Mouse (Mus musculus) intestine, embryonic 14.5 days (tissue): ENCODE measurements around the gene Sik1. TPM values are rescaled to one million over a fixed set of nuclear protein-coding genes. Genes with fewer than 3 reads are reported as not detected.

ENCODE experiments used
- ATAC-seq: fragments of 200-750 bp; cut with Nextera tagmentation; replicated peaks from 2 replicates; pipeline ENCODE4 v1.8.0; 2017; ENCODE audit warnings: low read depth, moderate number of reproducible peaks, moderate TSS enrichment, moderate library complexity; ENCODE audit not compliant: low FRiP score, low TSS enrichment
- DNase-seq: peaks from one replicate; pipeline ENCODE4 v3.0.0-alpha.2; 2018; ENCODE audit warnings: low spot score
- H3K27ac ChIP-seq: fragments of 300-500 bp; sonication (generic); 2 replicates; pipeline ENCODE4 v1.5.1; 2014; ENCODE audit warnings: low read depth, mild to moderate bottlenecking, control low read depth
- H3K27me3 ChIP-seq: fragments of 300-500 bp; sonication (generic); replicated peaks from 2 replicates; pipeline ENCODE4 v1.6.1; 2014; ENCODE audit warnings: low read length, control low read depth; ENCODE audit not compliant: control insufficient read depth, insufficient read depth
- H3K36me3 ChIP-seq: fragments of 300-500 bp; sonication (generic); 2 replicates; pipeline ENCODE4 v1.6.1; 2014; ENCODE audit warnings: low read length, control low read depth; ENCODE audit not compliant: control insufficient read depth, insufficient read depth
- H3K4me1 ChIP-seq: fragments of 300-500 bp; sonication (generic); replicated peaks from 2 replicates; pipeline ENCODE4 v1.6.1; 2014; ENCODE audit warnings: low read length, control low read depth, mixed read lengths; ENCODE audit not compliant: control insufficient read depth, insufficient read depth
- H3K4me2 ChIP-seq: fragments of 300-500 bp; sonication (generic); 2 replicates; pipeline ENCODE4 v1.6.1; 2014; ENCODE audit warnings: low read length
- H3K4me3 ChIP-seq: fragments of 300-500 bp; sonication (generic); 2 replicates; pipeline ENCODE4 v1.5.1; 2014; ENCODE audit warnings: low read depth, low read length, control low read depth, mixed read lengths
- H3K9ac ChIP-seq: fragments of 300-500 bp; sonication (generic); 2 replicates; pipeline ENCODE4 v1.6.1; 2014; ENCODE audit warnings: mild to moderate bottlenecking, low read length
- H3K9me3 ChIP-seq: fragments of 300-500 bp; sonication (generic); 2 replicates; pipeline ENCODE4 v1.6.1; 2016; ENCODE audit warnings: low read length, control low read depth; ENCODE audit not compliant: control insufficient read depth
- WGBS: fragments of 180-500 bp; shearing (Covaris S2); extraction: QIAGEN DNeasy Blood & Tissue Kit; methylation state at CpG from one replicate; pipeline ENCODE4 v1.1.7; 2014; 5-methylcytosine and 5-hydroxymethylcytosine counted together
- polyA plus RNA-seq: library from polyadenylated mRNA; unstranded; fragments of >200 nt; fragmentation: Nextera tagmentation; extraction: Ambion mirVana; gene quantifications from 2 replicates; pipeline ENCODE4 v1.2.1, GENCODE M21; 2014

The Sik1 gene
- polyA plus RNA-seq = 9.2 and 11.9 TPM in 2 replicates

DNA sequence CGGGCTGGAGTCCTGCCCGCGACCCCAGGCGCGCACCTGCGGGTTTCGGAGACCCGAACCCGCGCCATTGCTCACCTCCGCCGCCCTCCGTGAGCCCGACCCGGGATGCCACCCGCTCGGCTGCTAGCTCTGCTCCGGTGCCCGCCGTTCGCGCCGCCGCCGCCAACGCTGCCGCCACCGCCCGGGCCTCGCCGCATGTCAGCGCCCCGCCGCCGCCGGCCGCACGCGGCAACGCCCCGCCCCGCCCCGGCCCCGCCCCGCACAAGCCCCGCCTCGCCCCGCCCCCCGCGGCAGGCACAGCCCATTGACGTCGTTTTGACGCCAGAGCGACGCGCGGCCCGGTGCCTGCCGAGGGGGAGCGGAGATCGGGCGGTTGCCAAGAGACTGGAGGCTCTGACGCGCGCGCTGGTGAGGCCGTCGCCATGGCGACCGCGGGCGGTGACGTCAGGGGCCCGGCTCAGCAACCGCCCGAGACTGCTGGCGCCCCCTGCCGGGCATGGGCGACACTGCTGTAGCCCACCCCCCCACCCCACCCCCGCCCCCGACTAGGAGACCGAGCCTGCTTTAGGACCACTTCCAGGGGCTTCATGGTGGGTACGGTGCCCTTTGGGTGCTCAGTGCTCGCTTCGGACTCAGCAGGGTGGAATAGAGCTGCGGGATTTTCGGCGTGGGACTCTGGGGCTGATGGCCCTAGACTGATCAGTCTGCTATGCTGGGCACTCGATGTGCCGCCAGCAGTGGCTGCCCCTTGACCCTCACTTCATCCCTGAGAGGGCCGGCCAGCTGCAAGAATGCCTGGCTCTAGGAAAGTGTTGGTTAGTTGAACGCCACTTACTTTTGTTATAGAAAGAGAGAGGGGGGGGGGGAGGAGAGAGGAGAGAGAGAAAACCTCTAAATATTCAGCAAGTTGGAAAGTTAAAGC, at the start of gene Sik1:
Gene Sik1 (minus strand): TSS at position 208 of the 922 bp plus-strand sequence.
- ATAC-seq = peak; percentile 89
- Histone ChIP-seq H3K9ac (peak within 1 kb of the TSS; percentile 93), H3K4me1 (peaks cover 37% of the 10 kb centered on the region), H3K9me3 (no peaks in the 10 kb centered on the region), H3K27me3 (no peaks in the 10 kb centered on the region), H3K27ac (peak within 1 kb of the TSS; percentile 90), H3K4me2 (peak within 1 kb of the TSS; percentile 89), H3K4me3 (peak within 1 kb of the TSS; percentile 87), H3K36me3 (peaks cover 4% of the 10 kb centered on the region)
- peak; percentile 98 for DNase-seq
- WGBS = under 1% methylated on average over 84 of the region's 92 CpGs

DNA sequence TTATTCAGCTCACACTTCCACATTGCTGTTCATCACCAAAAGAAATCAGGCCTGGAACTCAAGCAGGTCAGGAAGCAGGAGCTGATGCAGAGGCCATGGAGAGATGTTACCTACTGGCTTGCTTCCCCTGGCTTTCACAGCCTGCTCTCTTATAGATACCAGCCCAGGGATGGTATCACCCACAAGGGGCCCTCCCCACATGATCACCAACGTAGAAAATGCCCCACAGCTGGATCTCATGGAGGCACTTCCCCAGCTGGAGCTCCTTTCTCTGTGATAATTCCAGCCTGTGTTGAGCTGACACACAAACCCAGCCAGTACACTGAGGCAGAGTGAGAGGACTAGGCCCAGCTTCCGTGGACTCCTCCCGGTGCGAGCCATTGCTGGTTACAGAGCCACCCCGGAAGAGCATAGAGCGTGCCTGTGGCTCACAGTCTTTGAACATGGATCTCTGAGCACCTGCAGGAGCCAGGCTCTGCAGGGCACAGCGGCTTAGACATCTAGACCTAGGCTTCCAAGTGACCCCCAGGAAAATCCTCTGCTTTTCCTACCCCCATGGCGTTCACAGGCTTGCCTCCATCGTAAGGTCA, 49.7 kb upstream of the Sik1 start:
- WGBS = 87% methylated on average over 9 of the region's 9 CpGs

DNA sequence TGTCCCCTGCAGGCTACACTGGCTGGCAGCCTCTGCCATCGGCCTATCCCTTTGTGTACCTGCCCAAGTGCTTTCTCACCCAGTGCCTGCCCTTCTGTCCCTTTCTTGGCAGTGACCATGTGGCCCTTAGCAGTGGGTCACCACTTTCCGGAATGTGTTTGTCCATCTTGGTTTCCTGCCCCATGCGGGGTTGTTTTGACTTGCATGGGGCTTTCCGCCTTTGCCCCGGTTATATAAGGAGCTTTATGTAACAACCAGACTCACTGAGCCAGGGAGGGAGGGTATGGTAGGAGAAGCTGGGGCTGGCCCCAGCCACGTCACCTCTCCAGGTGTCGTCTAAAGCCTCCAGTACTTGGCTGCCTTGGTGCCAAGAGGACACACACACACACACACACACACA, 48.4 kb upstream of the Sik1 start:
- no peaks in the 10 kb centered on the region for H3K36me3 ChIP-seq
- ATAC-seq (no peak), DNase-seq (no peak)
- H3K4me2 ChIP-seq = no peak overlapping the region
- no peak overlapping the region for H3K9ac ChIP-seq
- no peak overlapping the region for H3K4me3 ChIP-seq
- 92% methylated on average over 7 of the region's 7 CpGs for WGBS
- H3K27me3 ChIP-seq = no peaks in the 10 kb centered on the region
- no peak overlapping the region for H3K27ac ChIP-seq
- 0 out of 2 replicates have a peak, but pooled peaks cover 5% of the 10 kb centered on the region for H3K4me1 ChIP-seq
- no peaks in the 10 kb centered on the region for H3K9me3 ChIP-seq

More for the DNA sequence above, 49.7 kb upstream of the Sik1 start:
- Histone ChIP-seq H3K4me2 (no peak overlapping the region), H3K9ac (no peak overlapping the region), H3K4me1 (0 out of 2 replicates have a peak, but pooled peaks cover 5% of the 10 kb centered on the region), H3K36me3 (no peaks in the 10 kb centered on the region), H3K27ac (peak overlapping the region; percentile 51; the same call in 1 of the 2 replicates), H3K4me3 (no peak overlapping the region), H3K27me3 (no peaks in the 10 kb centered on the region), H3K9me3 (no peaks in the 10 kb centered on the region)
- DNase-seq (no peak), ATAC-seq (no peak)

DNA sequence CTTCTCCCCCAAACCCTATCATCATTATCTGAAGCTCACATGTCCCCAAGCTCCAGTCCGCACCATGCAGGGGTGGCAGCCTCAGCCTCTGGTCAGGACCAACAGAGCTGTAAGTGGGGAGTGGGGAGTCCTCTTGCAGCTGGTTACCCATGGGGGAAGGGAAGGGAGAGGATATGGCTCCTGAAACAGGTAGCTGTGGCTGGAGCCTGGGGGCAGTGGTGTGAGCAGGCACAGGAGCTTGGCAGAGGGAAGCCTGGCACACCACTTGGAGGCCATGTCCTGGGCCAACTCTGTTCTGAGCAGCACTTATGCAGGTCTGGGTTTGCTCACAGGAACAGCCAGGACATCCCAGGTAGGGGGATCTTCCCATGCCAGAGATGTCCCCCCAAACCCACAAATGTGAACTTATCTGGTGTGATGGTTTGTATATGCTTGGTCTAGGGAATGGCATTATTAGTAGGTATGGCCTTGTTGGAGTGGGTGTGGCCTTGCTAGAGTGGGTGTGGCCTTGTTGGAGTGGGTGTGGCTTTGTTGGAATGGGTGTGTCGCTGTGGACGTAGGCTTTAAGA, 47.1 kb upstream of the Sik1 start:
- DNase-seq (no peak), ATAC-seq (no peak)
- H3K36me3 ChIP-seq = no peaks in the 10 kb centered on the region
- no peak overlapping the region for H3K27ac ChIP-seq
- no peak overlapping the region for H3K4me2 ChIP-seq
- 0 out of 2 replicates have a peak, but pooled peaks cover 5% of the 10 kb centered on the region for H3K4me1 ChIP-seq
- no peak overlapping the region for H3K9ac ChIP-seq
- no peak overlapping the region for H3K4me3 ChIP-seq
- no peaks in the 10 kb centered on the region for H3K27me3 ChIP-seq
- 86% methylated on average over 3 of the region's 3 CpGs for WGBS
- H3K9me3 ChIP-seq = no peaks in the 10 kb centered on the region

DNA sequence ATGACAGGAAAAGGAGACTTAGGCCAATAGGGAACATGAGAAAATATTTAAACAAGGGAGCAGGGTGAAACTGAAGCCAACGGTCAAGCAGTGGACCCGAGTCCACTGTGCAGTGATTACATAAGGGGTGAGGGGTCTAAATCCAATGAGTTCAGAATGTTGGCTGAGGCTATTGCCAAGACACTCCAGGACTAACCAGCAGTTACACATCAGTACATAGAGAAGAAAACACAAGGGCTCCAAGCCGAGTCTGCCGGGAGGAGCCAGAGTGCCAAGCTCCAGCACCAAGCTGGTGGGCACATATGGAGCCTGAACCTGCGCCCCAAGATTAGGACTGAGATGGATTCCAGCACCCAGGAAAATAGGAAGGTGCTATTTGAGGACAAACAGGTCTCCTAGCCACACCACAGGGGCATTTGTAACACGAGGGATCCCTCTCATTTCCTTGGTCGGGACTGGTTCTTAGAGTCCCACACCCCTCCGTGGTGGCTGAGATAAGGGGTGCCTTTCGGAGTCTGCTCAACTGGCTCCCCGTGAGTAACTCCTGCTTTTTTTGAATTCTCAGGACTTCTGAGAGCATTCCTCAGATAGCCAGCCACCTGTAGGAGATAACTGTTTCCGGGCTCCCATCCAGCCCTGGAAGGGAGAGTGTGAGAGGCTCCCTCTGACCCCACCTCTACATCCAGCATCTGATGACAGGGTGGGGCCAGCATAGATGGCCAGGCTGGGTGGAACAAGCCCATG, 46.0 kb upstream of the Sik1 start:
- Histone ChIP-seq H3K9me3 (no peaks in the 10 kb centered on the region), H3K4me3 (no peak overlapping the region), H3K4me1 (0 out of 2 replicates have a peak, but pooled peaks cover 5% of the 10 kb centered on the region), H3K9ac (no peak overlapping the region), H3K27ac (no peak overlapping the region), H3K27me3 (no peaks in the 10 kb centered on the region), H3K4me2 (no peak overlapping the region), H3K36me3 (no peaks in the 10 kb centered on the region)
- 47% methylated on average over 11 of the region's 11 CpGs for WGBS
- DNase-seq = no peak
- no peak for ATAC-seq

DNA sequence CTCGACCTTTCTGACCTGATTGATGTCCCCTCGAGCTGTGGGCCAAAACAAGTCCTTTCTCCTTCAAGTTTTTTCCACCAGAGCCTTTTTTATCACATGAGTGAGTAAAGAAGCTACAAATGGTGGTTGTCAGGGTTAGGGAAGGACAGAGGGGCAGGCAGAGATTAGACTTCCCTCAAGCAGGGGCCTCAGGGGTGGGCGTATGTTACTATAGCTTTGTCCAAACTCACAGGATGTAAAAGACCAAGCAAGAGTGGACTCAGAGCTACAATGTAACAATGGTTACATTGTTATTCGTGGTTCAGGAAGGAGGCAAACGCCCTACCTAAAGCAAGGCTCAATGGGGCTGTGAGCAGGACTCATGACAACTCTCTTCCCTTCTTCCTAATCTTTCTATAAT, 43.3 kb upstream of the Sik1 start:
- DNase-seq (no peak), ATAC-seq (no peak)
- no peak overlapping the region for H3K27ac ChIP-seq
- no peaks in the 10 kb centered on the region for H3K9me3 ChIP-seq
- WGBS = 74% methylated on average over 5 of the region's 5 CpGs
- no peak overlapping the region for H3K4me2 ChIP-seq
- no peak overlapping the region for H3K4me3 ChIP-seq
- no peaks in the 10 kb centered on the region for H3K36me3 ChIP-seq
- no peak overlapping the region for H3K9ac ChIP-seq
- H3K27me3 ChIP-seq = no peaks in the 10 kb centered on the region
- H3K4me1 ChIP-seq = 0 out of 2 replicates have a peak, but pooled peaks cover 5% of the 10 kb centered on the region

DNA sequence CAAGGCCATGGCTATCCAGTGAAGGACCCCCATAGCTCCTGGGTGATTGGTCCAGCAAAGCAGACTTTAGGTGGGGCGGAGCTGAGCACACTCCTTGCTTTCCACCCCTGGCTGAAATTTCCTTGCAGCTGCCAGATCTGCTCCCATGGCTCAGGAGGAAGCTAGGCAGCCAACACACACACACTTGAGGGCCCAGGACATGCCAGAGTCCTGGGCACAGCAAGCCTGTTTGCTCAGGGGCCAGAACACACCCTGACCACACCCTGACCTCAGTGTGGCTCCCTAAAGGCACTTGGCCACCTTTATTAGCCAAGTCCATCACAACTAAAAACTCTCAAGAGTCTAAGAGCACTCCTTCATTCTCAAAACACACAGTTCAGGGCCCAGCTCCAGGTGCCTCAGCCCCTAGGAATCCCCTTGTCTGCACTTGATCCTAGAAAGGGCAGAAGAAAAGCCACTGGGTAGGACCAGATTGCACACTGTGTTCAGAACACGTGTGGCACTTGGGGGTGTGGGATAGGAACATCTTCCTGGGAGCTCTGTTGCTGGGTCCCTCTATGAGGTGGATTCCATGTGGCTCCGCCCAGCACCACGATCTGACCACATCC, 41.7 kb upstream of the Sik1 start:
- H3K27me3 ChIP-seq = no peaks in the 10 kb centered on the region
- no peak overlapping the region for H3K27ac ChIP-seq
- ATAC-seq (no peak), DNase-seq (no peak)
- H3K9ac ChIP-seq = no peak overlapping the region
- peaks cover 15% of the 10 kb centered on the region for H3K4me1 ChIP-seq
- H3K36me3 ChIP-seq = no peaks in the 10 kb centered on the region
- H3K9me3 ChIP-seq = no peaks in the 10 kb centered on the region
- no peak overlapping the region for H3K4me2 ChIP-seq
- WGBS = 74% methylated on average over 4 of the region's 4 CpGs
- no peak overlapping the region for H3K4me3 ChIP-seq

DNA sequence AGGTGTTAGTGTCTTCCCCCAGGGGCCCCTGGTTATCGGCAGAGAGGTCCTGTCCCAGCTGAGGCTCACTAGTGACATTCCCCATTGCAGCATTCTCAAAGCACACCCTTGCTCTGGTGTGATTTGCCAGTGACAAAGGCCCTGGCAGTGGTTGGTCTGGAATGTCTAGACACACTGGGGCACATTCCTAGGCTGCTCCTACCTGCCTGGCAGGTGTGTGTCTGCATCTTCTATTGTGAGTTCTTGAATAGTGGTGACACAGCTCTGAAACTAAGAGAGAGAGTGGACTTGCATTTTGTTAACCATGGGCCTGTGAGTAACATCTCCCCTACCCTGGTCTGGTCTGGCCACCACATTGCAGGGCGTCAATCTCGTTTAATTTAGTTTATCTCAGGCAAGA, 41.1 kb upstream of the Sik1 start:
- no peak overlapping the region for H3K27ac ChIP-seq
- no peak overlapping the region for H3K9ac ChIP-seq
- H3K4me3 ChIP-seq = no peak overlapping the region
- no peaks in the 10 kb centered on the region for H3K27me3 ChIP-seq
- H3K36me3 ChIP-seq = no peaks in the 10 kb centered on the region
- no peak overlapping the region for H3K4me2 ChIP-seq
- WGBS = 63% methylated on average over 3 of the region's 3 CpGs
- peaks cover 19% of the 10 kb centered on the region for H3K4me1 ChIP-seq
- H3K9me3 ChIP-seq = no peaks in the 10 kb centered on the region
- DNase-seq (no peak), ATAC-seq (no peak)
